Mouse (Mus musculus): ENCODE data around the gene Cenpf. TPM values are rescaled to one million over a fixed set of nuclear protein-coding genes. Genes with fewer than 3 reads are reported as not detected.
A peak's percentile ranks its signal among the peaks of the same experiment; 100 is the strongest.

Cenpf gene
- 54.4 and 62.8 TPM in 2 replicates for polyA plus RNA-seq (2014; fragmentation: Nextera tagmentation; extraction: Ambion mirVana)

- under 1% methylated on average over 46 of the region's 55 CpGs for WGBS
- no peaks in the 10 kb centered on the region for H3K27me3 ChIP-seq (replicated peaks; ENCODE audit: control insufficient read depth, insufficient read depth, low read length)
- H3K4me2 ChIP-seq (ENCODE audit: low read depth, low read length) = peak within 1 kb of the TSS; percentile 88
- H3K4me3 ChIP-seq (ENCODE audit: low read depth, low read length) = peak within 1 kb of the TSS; percentile 80
- peak; percentile 100 for ATAC-seq (ENCODE audit: low read depth)
- H3K9ac ChIP-seq (ENCODE audit: low read depth, low read length) = peak within 1 kb of the TSS; percentile 80
- H3K27ac ChIP-seq (replicated peaks; ENCODE audit: low read depth, low read length) = peak within 1 kb of the TSS; percentile 68
- peaks cover 11% of the 10 kb centered on the region for H3K4me1 ChIP-seq (ENCODE audit: control insufficient read depth, insufficient read depth, low read length)
- peaks cover 24% of the 10 kb centered on the region for H3K36me3 ChIP-seq (ENCODE audit: control insufficient read depth, insufficient read depth, low read length)
- DNase-seq (ENCODE audit: low spot score) = peak; percentile 100
- H3K9me3 ChIP-seq (ENCODE audit: control insufficient read depth, low read length) = no peaks in the 10 kb centered on the region
Measured at GRCm38 (mm10) chr1:189687654-189688387, at the start of gene Cenpf. TSS of gene Cenpf (minus strand) at chr1:189688086.

GRCm38 (mm10) chr1:189732156-189732555 lies 44.3 kb upstream of the Cenpf start:
- Histone ChIP-seq H3K9me3 (ENCODE audit: control insufficient read depth, low read length) (no peaks in the 10 kb centered on the region), H3K4me2 (ENCODE audit: low read depth, low read length) (0 out of 2 replicates have a peak overlapping the region, but pooled peaks have one; percentile 71), H3K4me1 (ENCODE audit: control insufficient read depth, insufficient read depth, low read length) (peaks cover 35% of the 10 kb centered on the region), H3K4me3 (ENCODE audit: low read depth, low read length) (no peak overlapping the region), H3K9ac (ENCODE audit: low read depth, low read length) (no peak overlapping the region), H3K27me3 (replicated peaks; ENCODE audit: control insufficient read depth, insufficient read depth, low read length) (no peaks in the 10 kb centered on the region), H3K27ac (replicated peaks; ENCODE audit: low read depth, low read length) (0 out of 2 replicates have a peak overlapping the region, but pooled peaks have one; percentile 3), H3K36me3 (ENCODE audit: control insufficient read depth, insufficient read depth, low read length) (no peaks in the 10 kb centered on the region)
- no peak for DNase-seq (ENCODE audit: low spot score)
- no peak for ATAC-seq (ENCODE audit: low read depth)
- WGBS = 51% methylated on average over 8 of the region's 8 CpGs

GRCm38 (mm10) chr1:189731697-189732096 lies 43.8 kb upstream of the Cenpf start:
- ATAC-seq (ENCODE audit: low read depth) (no peak), DNase-seq (ENCODE audit: low spot score) (peak; percentile 67)
- H3K4me2 ChIP-seq (ENCODE audit: low read depth, low read length) = peak overlapping the region; percentile 71
- no peaks in the 10 kb centered on the region for H3K27me3 ChIP-seq (replicated peaks; ENCODE audit: control insufficient read depth, insufficient read depth, low read length)
- H3K9ac ChIP-seq (ENCODE audit: low read depth, low read length) = peak overlapping the region; percentile 10; the same call in 1 of the 2 replicates
- peak overlapping the region; percentile 80 for H3K27ac ChIP-seq (replicated peaks; ENCODE audit: low read depth, low read length)
- no peak overlapping the region for H3K4me3 ChIP-seq (ENCODE audit: low read depth, low read length)
- no peaks in the 10 kb centered on the region for H3K36me3 ChIP-seq (ENCODE audit: control insufficient read depth, insufficient read depth, low read length)
- 43% methylated on average over 10 of the region's 10 CpGs for WGBS
- no peaks in the 10 kb centered on the region for H3K9me3 ChIP-seq (ENCODE audit: control insufficient read depth, low read length)
- peaks cover 39% of the 10 kb centered on the region for H3K4me1 ChIP-seq (ENCODE audit: control insufficient read depth, insufficient read depth, low read length)

GRCm38 (mm10) chr1:189729141-189729815 lies 41.4 kb upstream of the Cenpf start:
- WGBS = 7% methylated on average over 15 of the region's 17 CpGs
- DNase-seq (ENCODE audit: low spot score) (no peak), ATAC-seq (ENCODE audit: low read depth) (no peak)
- Histone ChIP-seq H3K36me3 (ENCODE audit: control insufficient read depth, insufficient read depth, low read length) (no peaks in the 10 kb centered on the region), H3K4me2 (ENCODE audit: low read depth, low read length) (peak overlapping the region; percentile 71), H3K4me1 (ENCODE audit: control insufficient read depth, insufficient read depth, low read length) (peaks cover 47% of the 10 kb centered on the region), H3K27me3 (replicated peaks; ENCODE audit: control insufficient read depth, insufficient read depth, low read length) (no peaks in the 10 kb centered on the region), H3K4me3 (ENCODE audit: low read depth, low read length) (peak overlapping the region; percentile 86), H3K27ac (replicated peaks; ENCODE audit: low read depth, low read length) (peak overlapping the region; percentile 97), H3K9me3 (ENCODE audit: control insufficient read depth, low read length) (no peaks in the 10 kb centered on the region), H3K9ac (ENCODE audit: low read depth, low read length) (peak overlapping the region; percentile 90)

GRCm38 (mm10) chr1:189728784-189729115 lies 40.9 kb upstream of the Cenpf start:
- Histone ChIP-seq H3K27me3 (replicated peaks; ENCODE audit: control insufficient read depth, insufficient read depth, low read length) (no peaks in the 10 kb centered on the region), H3K9me3 (ENCODE audit: control insufficient read depth, low read length) (no peaks in the 10 kb centered on the region), H3K36me3 (ENCODE audit: control insufficient read depth, insufficient read depth, low read length) (no peaks in the 10 kb centered on the region), H3K9ac (ENCODE audit: low read depth, low read length) (peak overlapping the region; percentile 90), H3K27ac (replicated peaks; ENCODE audit: low read depth, low read length) (peak overlapping the region; percentile 97), H3K4me1 (ENCODE audit: control insufficient read depth, insufficient read depth, low read length) (peaks cover 47% of the 10 kb centered on the region), H3K4me2 (ENCODE audit: low read depth, low read length) (peak overlapping the region; percentile 71), H3K4me3 (ENCODE audit: low read depth, low read length) (peak overlapping the region; percentile 86)
- ATAC-seq (ENCODE audit: low read depth) (no peak), DNase-seq (ENCODE audit: low spot score) (no peak)
- WGBS = under 1% methylated on average over 13 of the region's 15 CpGs

- Histone ChIP-seq H3K27me3 (replicated peaks; ENCODE audit: control insufficient read depth, insufficient read depth, low read length) (no peaks in the 10 kb centered on the region), H3K9me3 (ENCODE audit: control insufficient read depth, low read length) (no peaks in the 10 kb centered on the region), H3K27ac (replicated peaks; ENCODE audit: low read depth, low read length) (peak within 1 kb of the TSS; percentile 97), H3K4me1 (ENCODE audit: control insufficient read depth, insufficient read depth, low read length) (peaks cover 47% of the 10 kb centered on the region), H3K4me3 (ENCODE audit: low read depth, low read length) (peak within 1 kb of the TSS; percentile 86), H3K36me3 (ENCODE audit: control insufficient read depth, insufficient read depth, low read length) (no peaks in the 10 kb centered on the region), H3K9ac (ENCODE audit: low read depth, low read length) (peak within 1 kb of the TSS; percentile 90), H3K4me2 (ENCODE audit: low read depth, low read length) (peak within 1 kb of the TSS; percentile 71)
- DNase-seq (ENCODE audit: low spot score) (peak; percentile 95), ATAC-seq (ENCODE audit: low read depth) (peak; percentile 94)
- under 1% methylated on average over 56 of the region's 98 CpGs for WGBS
Measured at GRCm38 (mm10) chr1:189727884-189728783, 40.2 kb upstream of the Cenpf start, which contains the start of gene Ptpn14. TSS of gene Ptpn14 (plus strand) at chr1:189728268.

GRCm38 (mm10) chr1:189727346-189727883 lies 39.5 kb upstream of the Cenpf start:
- Histone ChIP-seq H3K9ac (ENCODE audit: low read depth, low read length) (peak overlapping the region; percentile 90), H3K9me3 (ENCODE audit: control insufficient read depth, low read length) (no peaks in the 10 kb centered on the region), H3K4me2 (ENCODE audit: low read depth, low read length) (peak overlapping the region; percentile 71), H3K4me3 (ENCODE audit: low read depth, low read length) (peak overlapping the region; percentile 86), H3K27ac (replicated peaks; ENCODE audit: low read depth, low read length) (peak overlapping the region; percentile 97), H3K36me3 (ENCODE audit: control insufficient read depth, insufficient read depth, low read length) (no peaks in the 10 kb centered on the region), H3K27me3 (replicated peaks; ENCODE audit: control insufficient read depth, insufficient read depth, low read length) (no peaks in the 10 kb centered on the region), H3K4me1 (ENCODE audit: control insufficient read depth, insufficient read depth, low read length) (peaks cover 47% of the 10 kb centered on the region)
- DNase-seq (ENCODE audit: low spot score) (peak; percentile 94), ATAC-seq (ENCODE audit: low read depth) (peak; percentile 62)
- 1% methylated on average over 22 of the region's 22 CpGs for WGBS

- no peak overlapping the region for H3K4me3 ChIP-seq (ENCODE audit: low read depth, low read length)
- no peak overlapping the region for H3K4me2 ChIP-seq (ENCODE audit: low read depth, low read length)
- DNase-seq (ENCODE audit: low spot score) (no peak), ATAC-seq (ENCODE audit: low read depth) (no peak)
- peak overlapping the region; percentile 97 for H3K27ac ChIP-seq (replicated peaks; ENCODE audit: low read depth, low read length)
- 55% methylated on average over 4 of the region's 4 CpGs for WGBS
- H3K36me3 ChIP-seq (ENCODE audit: control insufficient read depth, insufficient read depth, low read length) = no peaks in the 10 kb centered on the region
- H3K4me1 ChIP-seq (ENCODE audit: control insufficient read depth, insufficient read depth, low read length) = peaks cover 35% of the 10 kb centered on the region
- H3K27me3 ChIP-seq (replicated peaks; ENCODE audit: control insufficient read depth, insufficient read depth, low read length) = no peaks in the 10 kb centered on the region
- no peaks in the 10 kb centered on the region for H3K9me3 ChIP-seq (ENCODE audit: control insufficient read depth, low read length)
- no peak overlapping the region; the same call in 1 of the 2 replicates for H3K9ac ChIP-seq (ENCODE audit: low read depth, low read length)
Measured at GRCm38 (mm10) chr1:189726121-189726520, 38.2 kb upstream of the Cenpf start.

All from embryonic facial prominence, embryonic 14.5 days (tissue).